Mouse (Mus musculus) left cerebral cortex, postnatal 14 days (tissue): Measurements from ENCODE around the gene Scmh1. TPM values are rescaled to one million over a fixed set of nuclear protein-coding genes. Genes with fewer than 3 reads are reported as not detected.
"Not testable (repeated sequence)": the region's sequence is repeated elsewhere in the genome, so short reads cannot be mapped to it uniquely, and the experiment has no call there.

Source experiments
- DNase-seq, 2 experiments: peaks; one replicate each; pipeline ENCODE4 v3.0.0; 2021 to 2022; ENCODE audit warnings: low spot score in 2 of 2, mixed read lengths in 1 of 2
- intact Hi-C: fragments of 180-260 bp; cut with DNase I; formaldehyde crosslinking; loops from one replicate; pipeline ENCODE4 v1.15.1; 2025
- total RNA-seq, 2 experiments: library from RNA; stranded (reverse); gene quantifications; 2 replicates each; pipeline ENCODE4 v1.2.3; 2021

The Scmh1 gene
- total RNA-seq, 2 experiments from 2014 or later = 123 to 130 TPM

DNA sequence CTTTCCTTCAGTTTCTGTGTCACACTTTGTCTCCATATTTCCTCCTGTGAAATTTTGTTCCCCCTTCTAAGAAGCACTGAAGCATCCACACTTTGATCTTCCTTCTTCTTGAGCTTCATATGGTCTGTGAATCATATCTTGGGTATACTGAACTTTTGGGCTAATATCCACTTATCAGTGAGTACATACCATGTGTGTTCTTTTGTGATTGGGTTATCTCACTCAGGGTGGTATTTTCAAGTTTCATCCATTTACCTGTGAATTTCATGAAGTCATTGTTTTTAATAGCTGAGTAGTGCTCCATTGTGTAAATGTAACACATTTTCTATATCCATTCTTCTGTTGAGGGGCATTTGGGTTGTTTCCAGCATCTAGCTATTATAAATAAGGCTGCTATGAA, 3.0 kb upstream of the Scmh1 start:
- DNase-seq = not testable (repeated sequence)
- intact Hi-C loops = loop anchor here (10.0 kb wide), 1 partner anchor 113 kb away; no protein-coding TSS in a partner anchor

DNA sequence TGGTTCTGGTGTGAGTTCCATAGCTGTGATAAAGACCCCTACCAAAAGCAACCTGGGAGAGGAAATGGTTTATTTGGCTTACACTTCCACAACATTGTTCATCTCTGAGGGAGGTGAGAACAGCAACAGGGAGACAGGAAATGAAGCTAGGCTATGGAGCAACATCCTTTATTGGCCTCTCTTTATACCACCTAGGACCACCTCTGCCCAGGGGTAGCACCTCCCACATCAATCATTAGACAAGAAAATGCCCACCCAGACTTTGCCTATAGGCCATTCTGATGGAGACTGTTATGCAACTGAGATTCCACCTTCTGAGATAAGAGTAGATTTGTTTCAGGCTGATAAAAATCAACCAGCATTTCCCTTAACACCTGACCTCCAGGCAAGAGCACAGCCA, 834 bp upstream of the Scmh1 start:
- DNase-seq = no peak

DNA sequence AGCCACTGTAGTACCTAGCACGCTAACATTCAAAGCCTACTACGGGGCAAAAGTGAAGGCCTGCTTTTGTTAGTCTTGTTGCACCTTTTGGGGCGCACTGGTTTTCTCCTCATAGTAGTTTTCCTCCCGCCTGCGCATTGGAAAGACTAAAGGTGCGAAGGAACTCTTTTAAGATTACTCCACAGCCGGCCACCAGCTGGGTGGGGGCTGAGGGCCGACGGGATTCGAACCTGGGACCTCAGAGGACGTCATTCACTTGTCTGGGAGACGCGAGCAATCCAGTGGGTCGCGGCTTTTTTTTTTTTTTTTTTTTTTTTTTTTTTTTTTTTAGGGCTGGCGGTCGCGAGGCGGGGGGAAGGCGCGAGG, 320 bp upstream of the Scmh1 start:
- intact Hi-C loops = loop anchor here (10.0 kb wide), 1 partner anchor 110 kb away; no protein-coding TSS in a partner anchor
- DNase-seq = peak; percentile 27 to 49

More for the DNA sequence above, 834 bp upstream of the Scmh1 start:
- intact Hi-C loops = loop anchor here (10.0 kb wide), 1 partner anchor 111 kb away; no protein-coding TSS in a partner anchor

GRCm38 (mm10) chr4:120405806-120406638, 941 bp downstream of the Scmh1 start:
- no peak for DNase-seq
- intact Hi-C loops = loop anchor here (10.0 kb wide), 1 partner anchor 109 kb away; no protein-coding TSS in a partner anchor

DNA sequence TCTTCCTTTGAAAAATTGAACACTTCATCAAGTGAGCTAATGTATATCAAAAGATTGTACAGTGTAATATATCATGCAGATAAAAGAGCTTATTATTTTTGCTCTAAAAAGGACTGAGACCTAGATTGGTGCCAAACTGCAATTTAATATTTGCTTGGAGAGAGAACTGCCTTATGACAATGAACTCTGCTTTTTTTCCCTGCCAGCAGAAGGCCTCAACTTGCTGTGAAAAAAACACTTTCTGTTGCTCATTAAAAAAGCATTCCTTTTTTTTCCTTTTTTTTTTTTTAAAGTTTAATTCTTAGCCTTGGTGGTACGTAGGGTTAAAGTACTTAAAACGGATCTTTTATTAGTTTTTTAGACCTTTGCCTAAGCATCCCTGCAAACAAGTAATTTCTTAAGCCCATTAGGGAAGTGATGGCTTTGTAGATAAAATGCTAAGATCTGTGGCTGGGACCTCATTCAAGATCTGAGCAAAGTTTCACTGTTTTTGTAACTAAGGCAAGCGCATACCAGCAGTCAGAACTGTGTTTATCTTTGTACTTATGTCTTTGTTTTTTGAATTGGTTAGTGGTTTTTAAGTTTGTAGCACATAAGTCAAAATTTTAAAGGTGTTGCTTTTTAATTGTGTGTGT, 1.7 kb downstream of the Scmh1 start:
- no peak for DNase-seq
- intact Hi-C loops = loop anchor here (10.0 kb wide), 1 partner anchor 108 kb away; no protein-coding TSS in a partner anchor

DNA sequence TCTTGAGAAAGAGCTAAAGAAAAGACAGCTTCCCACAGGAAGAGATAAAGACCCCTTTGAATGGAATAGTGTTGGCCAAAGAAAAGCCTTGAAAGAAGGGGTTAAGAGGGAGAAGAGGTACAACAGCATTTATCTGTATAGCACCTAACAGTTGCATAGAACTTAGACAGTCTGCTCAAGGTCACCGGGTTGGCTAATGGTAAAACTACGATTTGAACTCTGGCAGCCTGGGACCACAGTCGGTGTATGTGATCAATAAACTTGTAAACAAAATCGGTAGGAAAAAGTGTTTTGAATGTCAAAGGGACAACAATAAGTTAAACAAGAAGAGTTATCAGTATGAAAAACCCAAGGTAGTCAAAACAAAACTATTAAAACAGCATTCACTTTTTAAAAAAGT, 13.0 kb downstream of the Scmh1 start:
- no peak for DNase-seq
- intact Hi-C loops = no loop called here

DNA sequence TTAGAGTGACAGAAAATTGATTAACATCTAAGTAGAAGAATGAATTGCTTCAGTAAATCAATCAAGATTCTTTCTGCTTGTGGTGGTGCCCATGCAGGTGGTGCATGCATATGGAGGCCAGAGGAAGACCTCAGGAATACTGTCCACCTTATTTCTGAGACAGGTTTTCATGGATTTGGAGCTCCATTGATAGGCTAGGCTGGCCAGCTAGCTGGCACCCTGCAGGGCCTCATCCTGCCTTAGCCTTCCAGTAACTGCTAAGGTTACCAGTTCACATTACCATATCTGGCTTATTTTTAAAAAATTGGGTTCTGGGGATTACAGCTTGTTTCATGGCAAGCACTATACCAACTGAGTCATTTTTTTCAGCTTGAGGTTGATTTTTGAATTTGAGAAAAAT, 15.1 kb downstream of the Scmh1 start:
- intact Hi-C loops = no loop called here
- no peak for DNase-seq

DNA sequence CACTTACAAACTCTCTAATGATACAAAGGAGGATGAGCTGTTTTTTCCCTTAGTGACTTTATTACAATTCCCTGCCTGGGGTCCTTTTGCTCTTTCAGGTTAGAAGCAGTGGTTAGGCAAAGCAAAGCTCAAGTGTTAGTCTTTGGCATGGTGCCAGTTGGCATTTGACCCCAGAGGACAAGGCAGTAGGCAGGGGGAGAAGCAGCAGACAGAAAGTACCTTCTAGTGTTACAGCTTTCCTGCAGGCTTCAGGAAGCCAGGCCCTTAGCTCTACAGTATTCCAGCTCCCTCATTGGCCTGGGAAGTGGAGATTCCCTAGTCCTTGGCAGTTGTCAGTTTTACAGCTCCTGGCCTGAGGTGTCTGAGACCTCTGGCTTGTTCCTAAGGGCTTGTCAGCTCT, 15.6 kb downstream of the Scmh1 start:
- intact Hi-C loops = no loop called here
- no peak for DNase-seq

GRCm38 (mm10) chr4:120430601-120431000, 25.5 kb downstream of the Scmh1 start:
- intact Hi-C loops = no loop called here
- DNase-seq = no peak

GRCm38 (mm10) chr4:120432599-120433373, 27.7 kb downstream of the Scmh1 start:
- intact Hi-C loops = no loop called here
- DNase-seq = no peak

- DNase-seq = no peak
- intact Hi-C loops = no loop called here
Measured at GRCm38 (mm10) chr4:120461741-120462140, 56.7 kb downstream of the Scmh1 start.

GRCm38 (mm10) chr4:120472946-120473345, 67.9 kb downstream of the Scmh1 start:
- DNase-seq = no peak
- intact Hi-C loops = no loop called here

- DNase-seq = no peak
- intact Hi-C loops = no loop called here
Measured at GRCm38 (mm10) chr4:120487707-120488106, 82.6 kb downstream of the Scmh1 start.

DNA sequence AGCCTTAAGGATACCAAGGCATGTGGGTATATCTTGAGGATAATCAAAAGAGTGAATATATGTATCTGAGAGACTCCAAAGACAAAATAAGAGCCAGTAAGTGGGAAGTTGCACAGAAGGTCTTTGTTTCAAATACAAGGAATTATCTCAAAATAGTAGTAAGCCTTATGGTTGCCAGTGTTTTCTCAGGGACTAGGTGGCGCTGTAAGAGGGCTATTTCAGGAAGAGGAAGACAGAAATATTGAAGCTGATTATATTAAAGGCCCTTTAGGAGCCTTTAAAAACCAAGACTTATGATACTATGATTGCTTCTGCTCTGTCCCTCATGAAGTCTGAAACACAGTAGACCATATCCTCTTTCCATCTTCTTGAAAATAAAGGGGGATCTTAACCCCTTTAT, 101.9 kb downstream of the Scmh1 start:
- peak in 1 of 2 experiments; percentile 28 for DNase-seq
- intact Hi-C loops = no loop called here

GRCm38 (mm10) chr4:120511203-120511602, 106.1 kb downstream of the Scmh1 start:
- intact Hi-C loops = loop anchor here (10.0 kb wide), 1 partner anchor 106 kb away; the partner anchor contains the start of gene Scmh1
- DNase-seq = no peak

GRCm38 (mm10) chr4:120514366-120514765, 109.3 kb downstream of the Scmh1 start:
- intact Hi-C loops = loop anchor here (10.0 kb wide), 1 partner anchor 110 kb away; the partner anchor contains the start of gene Scmh1
- DNase-seq = no peak

GRCm38 (mm10) chr4:120516491-120516890, 111.4 kb downstream of the Scmh1 start:
- DNase-seq = no peak
- intact Hi-C loops = loop anchor here (10.0 kb wide), 1 partner anchor 112 kb away; the partner anchor contains the start of gene Scmh1

DNA sequence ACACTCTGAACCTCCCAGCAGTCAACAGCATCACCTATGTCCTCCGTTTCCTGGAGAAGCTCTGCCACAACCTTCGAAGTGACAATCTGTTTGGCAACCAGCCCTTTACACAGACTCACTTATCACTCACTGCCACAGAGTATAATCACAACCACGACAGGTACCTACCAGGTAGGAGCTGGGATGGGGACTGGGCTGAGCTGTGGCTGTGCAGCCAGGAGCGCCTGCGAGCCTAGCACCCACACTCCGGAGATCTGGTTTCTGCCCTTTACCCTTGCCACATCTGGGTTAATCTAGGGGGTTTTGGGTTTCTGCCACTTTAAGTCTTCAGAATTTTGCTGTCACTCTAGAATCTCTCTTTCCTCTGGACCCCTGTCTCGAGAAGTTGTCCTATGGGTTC, 111.8 kb downstream of the Scmh1 start:
- no peak for DNase-seq
- intact Hi-C loops = loop anchor here (10.0 kb wide), 1 partner anchor 112 kb away; the partner anchor contains the start of gene Scmh1

DNA sequence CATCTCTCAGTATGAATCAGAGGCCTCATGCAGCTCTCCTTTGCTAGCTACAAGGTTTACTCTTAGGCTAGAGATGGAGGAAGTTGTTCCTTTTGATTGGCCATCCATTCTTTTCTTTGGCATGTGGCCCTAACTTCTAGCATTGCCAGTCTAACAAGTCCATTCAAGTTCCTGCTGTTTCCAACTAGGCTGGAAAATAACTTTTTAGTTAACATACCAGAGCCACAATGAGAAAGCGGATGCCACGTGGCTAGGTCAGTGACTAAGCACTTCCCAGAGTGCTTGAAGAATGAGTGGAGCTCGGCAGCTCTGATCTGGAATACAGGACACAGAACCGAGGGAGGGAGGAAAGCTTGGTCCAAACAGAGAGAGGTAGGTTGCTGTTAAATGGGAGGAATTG, 112.3 kb downstream of the Scmh1 start:
- DNase-seq = no peak
- intact Hi-C loops = loop anchor here (10.0 kb wide), 1 partner anchor 113 kb away; the partner anchor contains the start of gene Scmh1

DNA sequence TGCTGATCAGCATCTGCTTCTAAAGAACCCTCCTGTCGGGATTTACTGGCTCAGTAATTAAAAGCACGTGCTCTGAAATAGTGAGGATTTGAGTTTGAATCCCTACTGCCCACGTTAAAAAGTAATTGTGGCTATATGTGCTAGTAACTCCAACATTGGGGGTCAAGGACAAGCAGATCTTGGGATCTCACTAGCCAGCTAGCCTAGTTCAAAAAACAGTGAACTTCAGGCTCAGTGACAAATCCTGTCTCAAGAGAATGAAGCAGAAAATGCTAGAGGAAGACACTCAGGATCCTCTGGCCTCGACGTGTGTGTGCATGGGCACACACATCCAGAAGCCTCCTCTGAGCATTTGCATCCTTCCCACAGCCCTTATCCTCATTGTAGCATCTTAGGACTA, 116.7 kb downstream of the Scmh1 start:
- intact Hi-C loops = no loop called here
- DNase-seq = no peak
